Mouse (Mus musculus) kidney, adult 2 months (tissue): ENCODE measurements around the gene Setd4.

Experiments
- CTCF ChIP-seq: fragments of 200-500 bp; conservative IDR thresholded peaks from 2 replicates; pipeline ENCODE4 v1.5.1; 2011; ENCODE audit warnings: low read depth, mild to moderate bottlenecking, control low read depth, low read length, moderate library complexity, mixed read lengths; ENCODE audit not compliant: insufficient read depth, insufficient read length
- POLR2A ChIP-seq: fragments of 200-500 bp; IDR thresholded peaks from one replicate; pipeline ENCODE4 v1.6.1; 2011; ENCODE audit warnings: low read depth, low read length, control low read depth

DNA sequence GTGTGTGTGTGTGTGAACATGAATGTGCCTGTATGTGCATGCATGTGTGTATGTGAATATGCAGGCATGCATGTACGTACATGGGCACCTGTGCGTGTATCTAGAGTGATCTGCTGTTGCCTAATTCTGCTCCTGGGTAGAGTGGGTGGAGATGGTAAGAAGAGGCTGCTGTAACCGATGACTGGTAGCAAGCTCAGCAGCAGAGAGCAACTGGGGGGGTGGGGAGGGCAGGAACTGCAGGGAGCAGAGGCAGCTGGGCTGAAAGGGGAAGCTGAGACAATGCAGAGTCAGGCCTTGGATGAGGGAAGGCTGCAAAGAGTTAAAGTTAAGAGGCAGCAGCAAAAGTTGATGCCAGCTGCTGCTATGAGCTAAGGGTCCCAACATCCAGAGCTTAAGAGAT is 56.7 kb downstream of the Setd4 start:
- TF ChIP-seq POLR2A (no peak), CTCF (no peak)
